Mouse (Mus musculus): Measurements from ENCODE around the gene Ces4a. TPM values are rescaled to one million over a fixed set of nuclear protein-coding genes. Genes with fewer than 3 reads are reported as not detected.
A peak's percentile ranks its signal among the peaks of the same experiment; 100 is the strongest.
"Not testable (repeated sequence)": the region's sequence is repeated elsewhere in the genome, so short reads cannot be mapped to it uniquely, and the experiment has no call there.

Ces4a gene
- total RNA-seq (2021), result not detected

DNA sequence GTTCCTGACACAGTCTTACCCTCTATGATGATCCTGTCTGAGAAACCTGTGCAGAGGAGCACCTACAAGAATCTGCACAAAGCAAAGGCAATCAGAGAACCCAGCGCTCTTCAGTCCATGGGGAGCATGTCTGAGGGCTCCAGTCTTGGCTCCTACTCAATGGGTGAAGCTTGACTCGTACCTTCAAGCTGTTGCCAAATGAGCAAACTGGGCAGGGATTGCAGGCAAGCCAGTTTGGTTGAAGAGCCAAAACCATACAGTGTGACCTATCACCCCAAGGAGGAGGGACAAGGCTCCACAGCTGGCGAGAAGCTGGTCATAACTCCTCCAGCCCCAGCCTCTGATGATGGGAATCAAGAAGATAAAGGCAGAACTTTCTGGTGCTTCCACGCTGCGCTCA lies at the start of gene Ces4a:
TSS of gene Ces4a (plus strand) at position 292 of the 400 bp plus-strand sequence.
- DNase-seq (ENCODE audit: extremely low spot score in 1 of 2, low spot score in 1 of 2), result no peak

DNA sequence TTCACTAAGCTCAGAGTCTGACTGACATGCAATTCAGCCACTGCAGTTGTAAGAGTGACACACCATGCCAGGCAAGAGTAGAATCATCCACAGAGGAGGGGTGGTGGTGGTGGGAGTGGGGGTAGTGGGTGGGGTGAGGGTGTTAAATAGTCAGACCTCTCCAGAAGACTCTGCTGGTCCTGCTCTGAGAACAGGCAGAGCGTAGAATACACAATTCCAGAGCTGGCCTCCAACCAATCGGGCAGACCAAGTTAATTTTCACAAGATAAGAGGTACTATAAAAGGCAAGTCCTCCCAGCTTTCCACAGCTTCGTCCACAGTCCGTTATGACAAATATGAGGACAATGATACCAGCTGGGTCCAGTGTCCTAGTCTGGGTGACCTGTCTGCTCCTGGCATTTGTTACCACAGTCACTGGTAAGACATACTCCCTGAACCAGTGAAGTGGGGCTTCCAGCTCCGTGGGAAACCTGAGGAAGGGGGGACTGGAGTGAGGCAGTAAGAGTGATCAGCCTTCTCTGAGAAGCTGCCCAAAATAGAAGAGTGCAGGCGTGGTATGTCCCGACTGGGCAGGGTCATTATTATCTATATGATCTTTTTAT lies 48.0 kb upstream of the Ces4a start, which contains the start of gene Ces3b:
TSS of gene Ces3b (plus strand) at position 305 of the 602 bp plus-strand sequence.
- DNase-seq (ENCODE audit: extremely low spot score in 1 of 2, low spot score in 1 of 2), result no peak

DNA sequence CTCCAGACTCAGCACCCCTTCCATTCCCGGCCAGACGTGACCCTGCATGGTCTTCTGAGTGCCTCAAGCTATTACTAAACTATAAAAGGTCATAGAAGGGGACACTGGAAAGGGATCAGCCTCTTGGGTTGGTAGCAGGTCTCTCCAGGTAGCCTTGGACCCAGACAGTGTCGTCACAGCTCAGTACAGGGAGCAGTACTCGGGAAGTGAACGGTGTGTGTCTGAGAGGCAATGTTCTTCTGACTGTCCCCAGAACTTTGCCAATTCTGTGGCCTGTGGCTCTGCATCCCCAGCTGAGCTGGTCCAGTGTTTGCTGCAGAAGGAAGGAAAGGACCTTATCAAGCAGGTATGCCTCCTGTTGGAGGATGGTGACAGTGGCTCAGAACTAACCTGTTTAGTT lies 43.4 kb upstream of the Ces4a start:
- not testable (repeated sequence) for DNase-seq (ENCODE audit: extremely low spot score in 1 of 2, low spot score in 1 of 2)

- no peak for DNase-seq (ENCODE audit: extremely low spot score in 1 of 2, low spot score in 1 of 2)
These were observed 43.0 kb upstream of the Ces4a start for GRCm38 (mm10) chr8:105088581-105088980.

DNA sequence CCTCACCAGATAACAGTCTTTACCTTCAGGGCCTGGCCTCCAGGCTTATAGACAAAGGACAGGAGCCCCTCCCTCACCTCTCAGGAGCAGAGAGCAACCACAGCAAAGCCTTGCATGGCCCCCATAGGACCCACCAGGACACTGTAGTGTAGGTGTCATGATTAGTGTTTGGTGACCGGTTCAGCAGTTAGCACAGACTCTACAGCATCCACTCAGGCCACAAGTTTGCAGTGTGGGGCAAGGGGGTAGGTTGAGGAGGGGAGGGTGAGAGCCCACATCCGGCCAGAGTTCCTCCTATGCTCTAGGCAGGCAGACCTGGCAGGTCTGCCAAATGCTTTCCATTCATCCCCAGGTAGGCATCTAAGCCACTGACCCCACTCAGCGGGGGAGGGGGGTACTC lies 37.6 kb upstream of the Ces4a start:
- no peak for DNase-seq (ENCODE audit: extremely low spot score in 1 of 2, low spot score in 1 of 2)

GRCm38 (mm10) chr8:105102101-105102785 lies 29.4 kb upstream of the Ces4a start:
- not testable (repeated sequence) for DNase-seq (ENCODE audit: extremely low spot score in 1 of 2, low spot score in 1 of 2)

DNA sequence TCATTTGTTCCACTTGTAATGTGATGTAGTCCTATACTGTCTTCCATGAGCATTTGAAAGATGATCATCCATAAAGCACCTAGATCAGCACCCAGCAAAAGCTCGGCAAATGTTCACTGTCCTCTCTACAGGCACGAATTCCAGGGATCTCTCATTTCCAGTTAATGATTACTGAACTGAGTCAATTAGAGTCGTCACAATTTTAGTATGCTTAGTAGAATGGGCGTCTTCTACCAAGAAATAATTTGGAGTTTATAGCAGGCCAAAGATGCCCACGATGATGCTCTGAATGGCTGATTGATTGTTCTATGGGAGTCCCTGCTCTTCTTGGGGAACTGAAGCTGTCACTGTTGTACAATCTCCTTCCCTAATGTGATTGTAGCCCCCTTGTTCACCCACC lies 27.9 kb upstream of the Ces4a start:
- not testable (repeated sequence) for DNase-seq (ENCODE audit: extremely low spot score in 1 of 2, low spot score in 1 of 2)

GRCm38 (mm10) chr8:105104220-105104619 lies 27.4 kb upstream of the Ces4a start:
- no peak for DNase-seq (ENCODE audit: extremely low spot score in 1 of 2, low spot score in 1 of 2)

DNA sequence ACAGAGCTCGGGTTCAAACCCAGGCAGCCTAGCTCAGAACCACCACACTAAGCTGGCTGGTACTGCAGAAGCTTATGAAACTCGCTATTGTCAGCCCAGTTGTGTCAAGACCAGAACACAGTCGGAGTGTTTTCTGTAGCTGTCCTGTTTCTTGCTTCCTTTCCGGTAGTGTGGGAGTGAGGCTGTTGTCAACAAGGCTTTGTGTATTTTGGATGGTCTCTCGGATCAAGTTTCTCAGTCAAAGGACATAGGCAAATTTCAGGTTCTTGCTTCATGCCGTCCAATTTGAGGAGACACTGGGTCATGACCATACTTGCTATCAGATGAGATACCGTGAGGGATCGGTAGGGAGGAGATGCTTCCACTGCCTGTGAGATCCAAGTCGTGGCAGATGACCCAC lies 1.7 kb upstream of the Ces4a start:
- no peak for DNase-seq (ENCODE audit: extremely low spot score in 1 of 2, low spot score in 1 of 2)

- peak; percentile 44 to 81 for DNase-seq (ENCODE audit: extremely low spot score in 1 of 2, low spot score in 1 of 2)
These were observed 6.8 kb downstream of the Ces4a start for GRCm38 (mm10) chr8:105138423-105138822.

DNA sequence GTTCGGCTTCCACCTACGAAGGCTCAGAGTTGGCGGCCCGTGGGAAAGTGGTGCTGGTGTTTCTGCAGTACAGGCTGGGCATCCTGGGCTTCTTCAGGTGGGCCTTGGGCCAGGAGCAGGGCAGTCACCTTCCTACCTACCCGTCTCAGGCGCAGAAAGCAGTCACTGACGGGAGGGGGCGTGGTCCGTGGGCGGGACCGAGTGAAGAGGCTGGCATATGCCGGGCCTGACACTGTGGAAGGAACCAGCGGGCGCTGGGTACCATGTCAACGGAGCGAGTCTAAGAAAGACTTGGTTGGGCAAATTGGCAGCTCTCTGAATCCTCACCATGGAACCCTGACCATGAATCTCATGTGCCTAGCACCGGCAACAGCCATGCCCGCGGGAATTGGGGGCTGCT lies 10.8 kb downstream of the Ces4a start:
- no peak for DNase-seq (ENCODE audit: extremely low spot score in 1 of 2, low spot score in 1 of 2)

DNA sequence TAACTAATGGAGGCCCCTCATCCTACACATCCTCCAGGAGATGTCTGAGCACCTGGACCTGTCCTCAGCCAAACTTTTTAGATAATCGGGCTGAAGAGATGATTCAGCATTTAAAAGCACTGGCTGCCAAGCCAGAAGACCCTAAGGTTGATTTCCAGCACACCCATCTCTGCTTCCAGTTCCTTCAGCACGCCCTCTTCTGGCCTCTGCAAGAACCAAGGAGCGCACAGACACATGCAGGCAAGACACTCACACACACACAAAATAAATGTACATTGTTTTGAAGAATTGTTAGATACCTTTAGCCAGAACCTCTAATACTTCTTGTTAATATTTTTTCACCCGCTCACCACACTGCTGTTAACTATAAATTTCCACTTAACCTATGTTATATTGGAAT lies 20.1 kb downstream of the Ces4a start:
- DNase-seq (ENCODE audit: extremely low spot score in 1 of 2, low spot score in 1 of 2), result no peak

GRCm38 (mm10) chr8:105152623-105153398 lies 21.2 kb downstream of the Ces4a start:
- peak; percentile 57 to 63 for DNase-seq (ENCODE audit: extremely low spot score in 1 of 2, low spot score in 1 of 2)

GRCm38 (mm10) chr8:105154316-105154715 lies 22.7 kb downstream of the Ces4a start:
- DNase-seq (ENCODE audit: extremely low spot score in 1 of 2, low spot score in 1 of 2), result no peak

DNA sequence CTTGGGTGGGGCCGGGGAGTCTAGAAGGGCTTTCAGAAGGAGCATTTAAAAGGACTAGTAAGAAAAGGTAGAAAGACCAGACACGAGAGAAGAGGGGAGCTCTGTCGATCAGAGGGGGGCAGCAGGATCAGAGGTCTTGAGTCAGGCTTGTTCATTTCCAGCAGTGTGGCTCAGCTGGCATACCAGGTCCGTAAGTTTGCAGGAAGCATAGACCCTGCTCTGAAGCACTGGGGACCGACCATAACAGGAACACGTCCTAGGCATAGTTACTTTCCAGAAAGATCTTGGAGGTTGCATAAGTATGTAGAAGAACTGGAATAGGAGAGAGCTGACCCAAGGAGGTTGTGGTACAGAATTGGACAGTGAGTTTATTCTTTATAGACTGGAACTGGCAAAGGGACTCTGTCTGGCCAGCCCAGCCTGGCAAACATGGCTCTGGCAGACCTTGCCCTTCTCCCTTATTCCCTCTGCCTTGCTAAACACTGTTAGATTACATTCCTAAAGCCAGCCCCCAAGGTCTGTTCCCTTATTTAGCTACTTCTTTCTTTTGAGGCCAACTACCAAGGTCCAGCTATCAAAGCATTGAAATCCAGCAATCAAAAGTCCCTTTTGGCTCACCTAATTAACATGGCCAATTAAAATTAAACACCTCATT lies 23.6 kb downstream of the Ces4a start:
- no peak for DNase-seq (ENCODE audit: extremely low spot score in 1 of 2, low spot score in 1 of 2)

GRCm38 (mm10) chr8:105157555-105157954 lies 26.0 kb downstream of the Ces4a start:
- peak in 1 of 2 experiments; percentile 11 for DNase-seq (ENCODE audit: extremely low spot score in 1 of 2, low spot score in 1 of 2)

GRCm38 (mm10) chr8:105158084-105158483 lies 26.5 kb downstream of the Ces4a start:
- no peak for DNase-seq (ENCODE audit: extremely low spot score in 1 of 2, low spot score in 1 of 2)

GRCm38 (mm10) chr8:105161121-105161652 lies 29.6 kb downstream of the Ces4a start:
- DNase-seq (ENCODE audit: extremely low spot score in 1 of 2, low spot score in 1 of 2), result no peak

DNA sequence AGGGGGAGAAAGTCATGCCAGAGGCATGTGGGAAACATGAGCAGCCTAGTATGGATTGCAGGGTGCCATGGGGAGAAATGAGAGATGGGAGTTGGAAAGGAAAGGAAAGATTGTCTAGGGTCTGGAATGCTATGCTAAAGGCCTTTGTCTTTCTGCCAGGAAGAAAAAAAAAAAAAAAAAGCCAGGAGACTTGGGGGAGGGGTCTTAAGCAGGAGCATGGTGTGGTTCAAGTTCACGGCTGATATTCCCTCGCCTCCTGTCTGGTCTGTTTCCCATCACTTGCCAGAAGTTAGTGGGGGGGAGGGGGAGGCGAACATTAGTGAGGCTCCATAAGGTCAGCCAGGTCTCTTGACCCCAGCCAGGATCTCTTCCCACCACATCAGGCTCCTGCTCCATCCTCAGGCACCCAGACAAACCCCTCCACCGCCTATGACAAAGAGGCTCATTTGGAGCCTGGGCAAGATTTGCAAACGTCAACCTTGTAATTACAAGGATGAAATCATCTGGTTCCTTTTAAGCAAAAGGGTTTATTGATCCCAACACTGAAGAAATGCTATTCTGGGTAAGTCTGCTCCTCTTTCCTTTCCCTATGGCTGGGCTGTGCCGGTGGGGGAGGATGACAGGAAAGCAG lies 32.8 kb downstream of the Ces4a start:
- DNase-seq (ENCODE audit: extremely low spot score in 1 of 2, low spot score in 1 of 2), result no peak

- DNase-seq (ENCODE audit: extremely low spot score in 1 of 2, low spot score in 1 of 2), result no peak
These were observed 33.6 kb downstream of the Ces4a start for GRCm38 (mm10) chr8:105165191-105165590.

All from layer of hippocampus, postnatal 25 days (tissue).